Mouse (Mus musculus): ENCODE measurements at regions not wholly inside any gene's neighbourhood (a gene's known extent, or its start where the extent isn't known, plus 50 kb on each side); places are given as distances from the start of the nearest gene placed in this dataset.

- no peak for DNase-seq (ENCODE audit: low spot score, missing footprints)
- Histone ChIP-seq H3K9me3 (ENCODE audit: control insufficient read depth, low read length) (no peaks in the 10 kb centered on the region), H3K36me3 (ENCODE audit: control insufficient read depth, insufficient read depth, low read length) (no peaks in the 10 kb centered on the region), H3K4me1 (ENCODE audit: control insufficient read depth, insufficient read depth, low read length) (no peaks in the 10 kb centered on the region), H3K4me2 (no peak overlapping the region), H3K27ac (ENCODE audit: low read depth, low read length) (no peak overlapping the region), H3K9ac (ENCODE audit: low read length) (no peak overlapping the region), H3K27me3 (ENCODE audit: control insufficient read depth, insufficient read depth, low read length) (no peaks in the 10 kb centered on the region), H3K4me3 (ENCODE audit: low read depth, low read length) (no peak overlapping the region)
- no peak for ATAC-seq (ENCODE audit: low FRiP score)
- WGBS, result 47% methylated on average over 2 of the region's 2 CpGs
These were observed 129.0 kb upstream of the Cox10 start for GRCm38 (mm10) chr11:64208306-64208705.

DNA sequence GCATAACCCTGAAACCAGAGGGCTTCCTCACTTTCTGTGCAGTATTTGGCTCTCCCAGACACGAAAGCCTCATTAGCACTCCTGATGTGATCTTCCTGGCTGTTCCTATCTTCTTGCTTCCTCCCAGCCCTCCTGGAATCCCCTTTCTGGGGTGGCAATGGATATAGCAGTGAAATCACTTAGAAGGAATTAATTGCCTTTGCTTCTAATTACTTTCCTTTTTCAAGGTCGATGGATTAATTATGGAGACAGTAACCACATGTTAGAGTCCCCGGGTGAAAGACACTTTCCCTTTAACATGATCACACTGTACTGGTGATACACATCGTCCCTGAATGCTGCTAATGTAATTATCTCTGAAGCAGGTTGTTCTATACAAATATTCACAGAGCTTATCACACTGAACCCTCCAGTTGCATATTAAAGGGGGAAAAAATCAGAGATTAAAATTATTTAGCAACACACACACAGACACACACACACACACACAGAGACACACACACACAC lies 128.1 kb upstream of the Cox10 start:
- Histone ChIP-seq H3K9me3 (ENCODE audit: control insufficient read depth, low read length) (no peaks in the 10 kb centered on the region), H3K36me3 (ENCODE audit: control insufficient read depth, insufficient read depth, low read length) (no peaks in the 10 kb centered on the region), H3K4me2 (no peak overlapping the region), H3K27me3 (ENCODE audit: control insufficient read depth, insufficient read depth, low read length) (no peaks in the 10 kb centered on the region), H3K27ac (ENCODE audit: low read depth, low read length) (no peak overlapping the region), H3K4me1 (ENCODE audit: control insufficient read depth, insufficient read depth, low read length) (no peaks in the 10 kb centered on the region), H3K4me3 (ENCODE audit: low read depth, low read length) (no peak overlapping the region), H3K9ac (ENCODE audit: low read length) (no peak overlapping the region)
- no peak for ATAC-seq (ENCODE audit: low FRiP score)
- DNase-seq (ENCODE audit: low spot score, missing footprints), result no peak
- WGBS, result 71% methylated on average over 4 of the region's 4 CpGs

- H3K9ac ChIP-seq (ENCODE audit: low read length), result no peak overlapping the region
- no peaks in the 10 kb centered on the region for H3K4me1 ChIP-seq (ENCODE audit: control insufficient read depth, insufficient read depth, low read length)
- no peak overlapping the region for H3K4me3 ChIP-seq (ENCODE audit: low read depth, low read length)
- 80% methylated on average over 2 of the region's 2 CpGs for WGBS
- no peaks in the 10 kb centered on the region for H3K9me3 ChIP-seq (ENCODE audit: control insufficient read depth, low read length)
- no peak overlapping the region for H3K27ac ChIP-seq (ENCODE audit: low read depth, low read length)
- no peak for ATAC-seq (ENCODE audit: low FRiP score)
- no peaks in the 10 kb centered on the region for H3K36me3 ChIP-seq (ENCODE audit: control insufficient read depth, insufficient read depth, low read length)
- DNase-seq (ENCODE audit: low spot score, missing footprints), result no peak
- no peaks in the 10 kb centered on the region for H3K27me3 ChIP-seq (ENCODE audit: control insufficient read depth, insufficient read depth, low read length)
- H3K4me2 ChIP-seq, result no peak overlapping the region
These were observed 126.9 kb upstream of the Cox10 start for GRCm38 (mm10) chr11:64206155-64206554.

DNA sequence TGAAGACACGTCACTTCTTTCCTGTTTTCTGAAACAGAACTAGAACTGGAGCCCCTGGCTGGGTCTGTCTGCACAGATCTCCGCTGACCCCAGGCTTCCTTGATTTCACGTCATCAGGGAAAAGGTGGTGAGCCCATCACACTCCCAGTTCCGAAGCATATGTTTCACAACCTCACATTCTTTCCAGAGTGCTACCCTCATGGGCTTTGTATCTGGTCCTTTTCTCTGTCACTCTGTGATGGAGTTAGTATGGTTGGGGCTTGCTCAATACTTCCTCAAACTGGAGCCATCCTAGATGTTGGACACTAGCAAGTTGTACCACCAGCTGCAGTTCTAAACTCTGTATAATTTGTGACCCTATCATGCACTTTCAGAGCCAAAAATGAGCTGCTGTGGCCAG lies 125.8 kb upstream of the Cox10 start:
- Histone ChIP-seq H3K9ac (ENCODE audit: low read length) (no peak overlapping the region), H3K4me3 (ENCODE audit: low read depth, low read length) (no peak overlapping the region), H3K4me1 (ENCODE audit: control insufficient read depth, insufficient read depth, low read length) (no peaks in the 10 kb centered on the region), H3K36me3 (ENCODE audit: control insufficient read depth, insufficient read depth, low read length) (no peaks in the 10 kb centered on the region), H3K27ac (ENCODE audit: low read depth, low read length) (no peak overlapping the region), H3K4me2 (no peak overlapping the region), H3K9me3 (ENCODE audit: control insufficient read depth, low read length) (no peaks in the 10 kb centered on the region), H3K27me3 (ENCODE audit: control insufficient read depth, insufficient read depth, low read length) (no peaks in the 10 kb centered on the region)
- DNase-seq (ENCODE audit: low spot score, missing footprints), result no peak
- WGBS, result 81% methylated on average over 4 of the region's 4 CpGs
- no peak for ATAC-seq (ENCODE audit: low FRiP score)

DNA sequence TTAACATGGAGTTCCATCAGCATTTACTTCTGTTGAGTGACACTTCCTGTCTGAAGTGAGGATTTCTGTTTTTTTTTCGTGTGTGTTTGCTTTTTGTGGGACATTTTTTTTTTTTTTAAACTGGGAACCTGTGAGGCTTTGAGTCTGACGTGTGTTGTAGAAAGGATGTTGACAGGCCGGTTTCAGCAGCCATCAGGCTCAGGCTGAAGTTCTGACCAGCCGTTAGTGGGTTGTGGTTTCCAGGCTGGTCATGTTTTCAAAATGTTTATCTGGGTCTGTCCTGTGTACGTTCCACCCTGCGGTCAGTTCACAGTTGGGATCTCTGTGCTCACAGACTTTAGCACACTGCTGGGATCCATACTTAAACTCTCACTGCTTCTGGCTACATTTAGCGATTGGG lies 125.0 kb upstream of the Cox10 start:
- no peak for ATAC-seq (ENCODE audit: low FRiP score)
- DNase-seq (ENCODE audit: low spot score, missing footprints), result no peak
- WGBS, result 73% methylated on average over 7 of the region's 7 CpGs

DNA sequence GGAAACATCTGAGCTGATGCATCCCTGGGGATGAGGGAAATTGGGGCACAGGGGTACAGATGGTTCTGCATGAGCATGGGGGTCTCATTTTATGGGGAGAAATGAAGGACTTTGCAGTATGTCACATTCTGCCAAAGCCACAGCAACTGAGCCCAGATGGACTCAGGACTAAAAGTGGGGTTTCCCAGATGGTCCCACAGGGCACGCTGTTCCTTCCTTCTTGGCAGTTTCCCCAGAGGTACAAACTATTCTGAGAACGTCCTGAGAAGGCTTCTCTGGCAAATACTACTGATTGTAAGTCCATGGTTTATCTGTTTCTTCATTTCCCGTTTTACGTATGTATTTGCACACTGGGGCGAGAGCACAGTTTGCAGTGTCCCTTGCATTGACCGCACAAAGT lies 121.6 kb upstream of the Cox10 start:
- Histone ChIP-seq H3K36me3 (ENCODE audit: control insufficient read depth, insufficient read depth, low read length) (no peaks in the 10 kb centered on the region), H3K4me2 (no peak overlapping the region), H3K4me1 (ENCODE audit: control insufficient read depth, insufficient read depth, low read length) (no peaks in the 10 kb centered on the region), H3K27ac (ENCODE audit: low read depth, low read length) (no peak overlapping the region), H3K9ac (ENCODE audit: low read length) (no peak overlapping the region), H3K9me3 (ENCODE audit: control insufficient read depth, low read length) (no peaks in the 10 kb centered on the region), H3K4me3 (ENCODE audit: low read depth, low read length) (no peak overlapping the region), H3K27me3 (ENCODE audit: control insufficient read depth, insufficient read depth, low read length) (no peaks in the 10 kb centered on the region)
- WGBS, result 89% methylated on average over 6 of the region's 6 CpGs
- no peak for ATAC-seq (ENCODE audit: low FRiP score)
- DNase-seq (ENCODE audit: low spot score, missing footprints), result no peak

More for the DNA sequence above, 125.0 kb upstream of the Cox10 start:
- Histone ChIP-seq H3K27me3 (ENCODE audit: control insufficient read depth, insufficient read depth, low read length) (no peaks in the 10 kb centered on the region), H3K9me3 (ENCODE audit: control insufficient read depth, low read length) (no peaks in the 10 kb centered on the region), H3K9ac (ENCODE audit: low read length) (no peak overlapping the region), H3K4me1 (ENCODE audit: control insufficient read depth, insufficient read depth, low read length) (no peaks in the 10 kb centered on the region), H3K4me3 (ENCODE audit: low read depth, low read length) (no peak overlapping the region), H3K4me2 (no peak overlapping the region), H3K36me3 (ENCODE audit: control insufficient read depth, insufficient read depth, low read length) (no peaks in the 10 kb centered on the region), H3K27ac (ENCODE audit: low read depth, low read length) (no peak overlapping the region)

DNA sequence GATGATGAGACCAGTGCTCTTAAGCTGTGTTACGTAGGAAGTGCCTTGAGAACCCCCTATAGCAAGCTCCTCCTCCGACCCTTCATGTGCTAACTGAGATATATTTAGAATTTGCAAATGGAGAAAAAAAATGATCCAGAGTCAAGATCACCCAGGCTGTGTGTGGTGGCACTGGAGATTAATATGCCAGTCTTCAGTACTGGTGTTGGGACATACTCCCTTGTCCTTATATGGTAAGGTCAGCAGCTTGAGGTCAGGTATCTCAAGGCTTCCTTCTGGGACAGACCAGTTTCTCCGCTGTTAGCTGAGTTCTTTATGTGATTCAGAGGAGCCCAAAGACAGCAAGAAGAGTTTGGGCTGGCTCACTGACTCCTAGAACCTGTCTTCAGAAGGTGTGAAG lies 116.0 kb upstream of the Cox10 start:
- Histone ChIP-seq H3K9ac (ENCODE audit: low read length) (no peak overlapping the region), H3K27me3 (ENCODE audit: control insufficient read depth, insufficient read depth, low read length) (no peaks in the 10 kb centered on the region), H3K4me1 (ENCODE audit: control insufficient read depth, insufficient read depth, low read length) (no peaks in the 10 kb centered on the region), H3K4me2 (no peak overlapping the region), H3K9me3 (ENCODE audit: control insufficient read depth, low read length) (no peaks in the 10 kb centered on the region), H3K4me3 (ENCODE audit: low read depth, low read length) (no peak overlapping the region), H3K27ac (ENCODE audit: low read depth, low read length) (no peak overlapping the region), H3K36me3 (ENCODE audit: control insufficient read depth, insufficient read depth, low read length) (no peaks in the 10 kb centered on the region)
- no peak for ATAC-seq (ENCODE audit: low FRiP score)
- 94% methylated on average over 3 of the region's 3 CpGs for WGBS
- DNase-seq (ENCODE audit: low spot score, missing footprints), result no peak

- Histone ChIP-seq H3K4me1 (ENCODE audit: control insufficient read depth, insufficient read depth, low read length) (peaks cover under 1% of the 10 kb centered on the region; the same call in 1 of the 2 replicates), H3K4me2 (no peak overlapping the region), H3K36me3 (ENCODE audit: control insufficient read depth, insufficient read depth, low read length) (no peaks in the 10 kb centered on the region), H3K27me3 (ENCODE audit: control insufficient read depth, insufficient read depth, low read length) (no peaks in the 10 kb centered on the region), H3K4me3 (ENCODE audit: low read depth, low read length) (no peak overlapping the region), H3K9ac (ENCODE audit: low read length) (no peak overlapping the region), H3K9me3 (ENCODE audit: control insufficient read depth, low read length) (no peaks in the 10 kb centered on the region), H3K27ac (ENCODE audit: low read depth, low read length) (no peak overlapping the region)
- DNase-seq (ENCODE audit: low spot score, missing footprints), result no peak
- no peak for ATAC-seq (ENCODE audit: low FRiP score)
- WGBS, result 87% methylated on average over 2 of the region's 2 CpGs
These were observed 109.4 kb upstream of the Cox10 start for GRCm38 (mm10) chr11:64188701-64189100.

GRCm38 (mm10) chr11:64187488-64188444 lies 108.5 kb upstream of the Cox10 start:
- no peak overlapping the region for H3K9ac ChIP-seq (ENCODE audit: low read length)
- H3K9me3 ChIP-seq (ENCODE audit: control insufficient read depth, low read length), result no peaks in the 10 kb centered on the region
- no peaks in the 10 kb centered on the region for H3K27me3 ChIP-seq (ENCODE audit: control insufficient read depth, insufficient read depth, low read length)
- 84% methylated on average over 9 of the region's 9 CpGs for WGBS
- ATAC-seq (ENCODE audit: low FRiP score), result no peak
- no peaks in the 10 kb centered on the region for H3K36me3 ChIP-seq (ENCODE audit: control insufficient read depth, insufficient read depth, low read length)
- H3K4me1 ChIP-seq (ENCODE audit: control insufficient read depth, insufficient read depth, low read length), result peaks cover 2% of the 10 kb centered on the region; the same call in 1 of the 2 replicates
- no peak overlapping the region for H3K27ac ChIP-seq (ENCODE audit: low read depth, low read length)
- H3K4me3 ChIP-seq (ENCODE audit: low read depth, low read length), result no peak overlapping the region
- DNase-seq (ENCODE audit: low spot score, missing footprints), result no peak
- H3K4me2 ChIP-seq, result no peak overlapping the region

All from midbrain, embryonic 11.5 days (tissue).